Mouse (Mus musculus) liver, postnatal 0 days (tissue): ENCODE measurements around the gene Rapgef2. TPM values are rescaled to one million over a fixed set of nuclear protein-coding genes. Genes with fewer than 3 reads are reported as not detected.
A peak's percentile ranks its signal among the peaks of the same experiment; 100 is the strongest.

ENCODE experiments used
- ATAC-seq: fragments of 200-750 bp; cut with Nextera tagmentation; 2 replicates; pipeline ENCODE4 v1.8.0; 2017; ENCODE audit warnings: mild to moderate bottlenecking, moderate library complexity
- DNase-seq: peaks from one replicate; pipeline ENCODE4 v3.0.0-alpha.2; 2016
- H3K27ac ChIP-seq: fragments of 300-500 bp; sonication (generic); 2 replicates; pipeline ENCODE4 v1.5.1; 2014; ENCODE audit warnings: antibody characterized with exemption, moderate library complexity, mild to moderate bottlenecking, low read depth
- H3K27me3 ChIP-seq: fragments of 300-500 bp; sonication (generic); 2 replicates; pipeline ENCODE4 v1.6.1; 2014; ENCODE audit warnings: low read length, control low read depth, mixed read lengths; ENCODE audit not compliant: insufficient read depth
- H3K36me3 ChIP-seq: fragments of 300-500 bp; sonication (generic); replicated peaks from 2 replicates; pipeline ENCODE4 v1.6.1; 2014; ENCODE audit warnings: mild to moderate bottlenecking, control low read depth, low read length, moderate library complexity, mixed read lengths; ENCODE audit not compliant: insufficient read depth
- H3K4me1 ChIP-seq: fragments of 300-500 bp; sonication (generic); 2 replicates; pipeline ENCODE4 v1.6.1; 2014; ENCODE audit warnings: antibody characterized with exemption, mild to moderate bottlenecking, control low read depth; ENCODE audit not compliant: insufficient read depth
- H3K4me2 ChIP-seq: fragments of 300-500 bp; sonication (generic); 2 replicates; pipeline ENCODE4 v1.6.1; 2014; ENCODE audit warnings: low read depth, mild to moderate bottlenecking, low read length, moderate library complexity, mixed read lengths
- H3K4me3 ChIP-seq: fragments of 300-500 bp; sonication (generic); 2 replicates; pipeline ENCODE4 v1.5.1; 2014; ENCODE audit warnings: low read depth, low read length
- H3K9ac ChIP-seq: fragments of 300-500 bp; sonication (generic); replicated peaks from 2 replicates; pipeline ENCODE4 v1.6.1; 2014; ENCODE audit warnings: mild to moderate bottlenecking, moderate library complexity
- H3K9me3 ChIP-seq: fragments of 300-500 bp; sonication (generic); 2 replicates; pipeline ENCODE4 v1.6.1; 2016; ENCODE audit warnings: mild to moderate bottlenecking, control low read depth, low read length, mixed read lengths
- CTCF ChIP-seq: sonication (generic); IDR thresholded peaks from 2 replicates; pipeline ENCODE4 v1.5.1; 2016; ENCODE audit warnings: antibody characterized with exemption, low read depth
- EP300 ChIP-seq: IDR thresholded peaks from 2 replicates; pipeline ENCODE4 v1.6.1; 2016; ENCODE audit warnings: antibody characterized with exemption, low read depth, mild to moderate bottlenecking
- WGBS: fragments of 180-500 bp; shearing (Covaris S2); extraction: QIAGEN DNeasy Blood & Tissue Kit; methylation state at CpG from one replicate; pipeline ENCODE4 v1.1.7; 2014; ENCODE audit not compliant: insufficient replicate concordance; 5-methylcytosine and 5-hydroxymethylcytosine counted together
- polyA plus RNA-seq: library from polyadenylated mRNA; unstranded; fragments of >200 nt; fragmentation: Nextera tagmentation; extraction: Ambion mirVana; gene quantifications from 2 replicates; pipeline ENCODE4 v1.2.1, GENCODE M21; 2015

Gene Rapgef2
- polyA plus RNA-seq, 1 experiment from 2014 or later, result 1.8 TPM

DNA sequence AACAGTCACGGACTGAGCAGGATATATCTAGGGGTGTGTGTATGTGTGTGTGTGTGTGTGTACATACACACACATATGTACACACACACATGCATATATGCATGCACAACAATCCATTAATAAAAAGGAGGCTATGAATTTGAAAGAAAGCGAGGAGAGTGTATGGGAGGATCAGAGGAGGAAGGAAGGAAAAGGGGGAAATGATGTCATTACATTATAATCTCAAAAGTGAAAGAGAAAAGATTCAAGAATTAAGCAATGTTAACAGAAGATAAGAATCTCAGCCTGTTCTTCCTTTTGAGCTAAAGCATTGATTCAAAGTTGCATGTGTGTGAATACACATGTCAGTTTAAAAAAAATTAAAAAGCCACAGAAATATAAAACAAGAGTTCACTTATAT, 158.5 kb downstream of the Rapgef2 start:
- DNase-seq (no peak), ATAC-seq (no peak)
- Histone ChIP-seq H3K27me3 (no peaks in the 10 kb centered on the region), H3K4me3 (no peak overlapping the region), H3K27ac (no peak overlapping the region), H3K9me3 (no peaks in the 10 kb centered on the region), H3K9ac (no peak overlapping the region), H3K36me3 (no peaks in the 10 kb centered on the region), H3K4me1 (no peaks in the 10 kb centered on the region), H3K4me2 (no peak overlapping the region)
- 61% methylated on average over 2 of the region's 2 CpGs for WGBS
- TF ChIP-seq EP300 (no peak), CTCF (no peak)

DNA sequence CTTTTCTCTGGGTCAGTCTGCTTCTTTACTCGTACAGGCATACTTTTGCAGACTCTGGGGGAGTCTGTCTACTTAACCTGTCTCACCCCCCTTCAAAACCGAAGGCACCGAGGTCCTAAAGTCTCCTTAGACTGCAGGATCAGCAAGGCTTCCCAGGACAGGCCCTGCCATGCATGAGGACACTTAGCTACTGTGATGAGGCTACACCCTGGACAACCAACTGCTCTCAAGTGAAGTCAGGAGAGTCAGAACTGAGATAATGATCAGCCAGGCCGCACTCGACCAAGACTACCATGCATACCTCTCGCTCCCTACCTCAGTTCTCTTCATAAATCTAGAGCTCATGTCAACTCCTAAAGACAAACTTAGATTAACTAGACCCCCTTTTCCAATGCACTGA, 159.5 kb downstream of the Rapgef2 start:
- no peak for TF ChIP-seq EP300
- no peak for TF ChIP-seq CTCF
- no peaks in the 10 kb centered on the region for H3K36me3 ChIP-seq
- no peaks in the 10 kb centered on the region for H3K27me3 ChIP-seq
- no peak overlapping the region for H3K4me2 ChIP-seq
- no peak overlapping the region for H3K9ac ChIP-seq
- no peak overlapping the region for H3K4me3 ChIP-seq
- DNase-seq (no peak), ATAC-seq (no peak)
- WGBS, result 73% methylated on average over 6 of the region's 6 CpGs
- no peaks in the 10 kb centered on the region for H3K9me3 ChIP-seq
- H3K27ac ChIP-seq, result no peak overlapping the region
- H3K4me1 ChIP-seq, result no peaks in the 10 kb centered on the region

DNA sequence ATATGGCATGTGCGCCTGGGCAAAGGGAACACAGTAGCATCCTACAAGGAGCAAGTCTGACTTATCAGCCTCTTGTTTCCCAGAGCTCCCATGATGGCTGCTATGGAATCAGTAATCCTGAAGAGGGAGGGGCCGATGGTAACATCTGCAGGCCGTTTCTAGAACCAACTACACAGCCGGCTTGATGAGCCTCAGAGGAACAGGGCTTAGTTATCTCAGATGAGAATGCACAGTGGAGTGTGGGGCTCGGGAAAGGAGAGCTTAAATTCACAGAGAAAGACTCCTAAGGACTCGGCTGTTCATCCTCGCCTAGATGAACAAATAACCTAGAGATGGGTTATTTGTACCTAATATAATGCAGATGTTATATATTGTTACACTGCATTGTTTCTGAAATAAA, 164.9 kb downstream of the Rapgef2 start:
- Histone ChIP-seq H3K9ac (no peak overlapping the region), H3K4me1 (no peaks in the 10 kb centered on the region), H3K27me3 (no peaks in the 10 kb centered on the region), H3K4me2 (no peak overlapping the region), H3K27ac (no peak overlapping the region), H3K9me3 (no peaks in the 10 kb centered on the region), H3K36me3 (no peaks in the 10 kb centered on the region), H3K4me3 (no peak overlapping the region)
- TF ChIP-seq EP300 (no peak), CTCF (no peak)
- ATAC-seq (no peak), DNase-seq (no peak)
- 73% methylated on average over 7 of the region's 7 CpGs for WGBS

DNA sequence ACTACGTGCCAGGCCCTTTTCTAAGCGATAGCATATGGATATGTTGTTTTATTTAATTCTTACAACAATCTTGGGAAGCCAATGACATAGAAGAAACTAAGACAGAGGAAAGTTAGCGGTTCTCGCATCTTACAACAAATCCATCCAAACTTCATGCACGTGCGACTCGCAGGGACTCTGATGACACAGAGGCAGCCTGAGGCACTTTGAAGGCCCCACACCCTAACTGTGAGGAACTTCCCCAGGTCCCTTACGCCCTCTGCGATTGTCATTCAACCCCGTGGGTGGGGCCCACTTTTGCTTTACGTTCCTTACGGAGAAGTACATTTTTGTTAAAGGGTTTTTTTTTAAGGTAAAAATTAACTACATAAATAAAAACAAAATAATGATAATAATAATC, 166.3 kb downstream of the Rapgef2 start:
- Histone ChIP-seq H3K27me3 (no peaks in the 10 kb centered on the region), H3K9me3 (no peaks in the 10 kb centered on the region), H3K27ac (no peak overlapping the region), H3K9ac (no peak overlapping the region), H3K4me2 (no peak overlapping the region), H3K4me3 (no peak overlapping the region), H3K36me3 (no peaks in the 10 kb centered on the region), H3K4me1 (no peaks in the 10 kb centered on the region)
- no peak for DNase-seq
- no peak for ATAC-seq
- TF ChIP-seq CTCF (no peak), EP300 (no peak)
- WGBS, result 91% methylated on average over 12 of the region's 12 CpGs

DNA sequence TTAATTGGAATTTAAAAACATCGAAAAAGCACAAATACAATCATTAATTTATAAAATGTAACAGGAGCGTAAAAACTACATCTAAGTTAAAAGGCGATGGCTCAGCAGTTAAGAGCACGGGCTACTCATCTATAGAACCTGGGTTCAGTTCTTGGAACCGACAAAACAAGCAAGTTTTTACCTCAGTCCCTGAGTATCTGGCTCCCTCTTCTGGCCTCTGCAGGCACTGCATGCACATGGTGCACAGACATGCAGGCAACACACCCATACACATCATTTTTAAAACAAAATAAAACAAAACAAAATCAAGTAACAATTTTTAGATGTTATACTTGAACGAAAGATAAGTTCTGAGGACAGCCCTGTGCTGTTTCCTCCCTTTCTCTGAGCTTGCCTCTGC, 176.2 kb downstream of the Rapgef2 start:
- WGBS, result 87% methylated on average over 6 of the region's 6 CpGs
- DNase-seq, result peak; percentile 58

DNA sequence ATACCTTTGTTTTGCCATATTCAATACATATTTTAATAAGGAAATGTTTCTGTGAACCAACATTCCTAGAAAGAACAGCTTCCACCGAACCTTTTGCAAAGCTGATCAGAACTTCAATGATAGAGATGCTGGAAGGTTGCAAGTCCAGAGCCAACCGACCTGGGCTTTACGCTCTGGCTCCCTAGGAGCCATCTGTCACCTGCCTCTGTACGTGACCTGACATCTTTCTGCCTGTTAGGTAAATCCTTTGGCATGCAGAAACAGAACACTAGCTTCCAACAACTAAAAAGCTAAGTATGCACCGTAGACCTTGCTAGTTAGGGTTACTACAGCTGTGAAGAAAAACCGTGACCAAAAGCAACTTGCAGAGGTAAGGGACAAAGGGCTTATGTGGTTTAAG, 178.1 kb downstream of the Rapgef2 start:
- TF ChIP-seq EP300 (no peak), CTCF (no peak)
- DNase-seq, result no peak
- Histone ChIP-seq H3K9ac (no peak overlapping the region), H3K27ac (no peak overlapping the region), H3K4me2 (no peak overlapping the region), H3K9me3 (no peaks in the 10 kb centered on the region), H3K4me3 (no peak overlapping the region), H3K27me3 (no peaks in the 10 kb centered on the region), H3K4me1 (no peaks in the 10 kb centered on the region), H3K36me3 (peaks cover 2% of the 10 kb centered on the region; the same call in 1 of the 2 replicates)
- no peak for ATAC-seq
- WGBS, result 85% methylated on average over 6 of the region's 6 CpGs

More for the DNA sequence above, 176.2 kb downstream of the Rapgef2 start:
- H3K36me3 ChIP-seq, result no peaks in the 10 kb centered on the region
- no peaks in the 10 kb centered on the region for H3K9me3 ChIP-seq
- H3K27ac ChIP-seq, result no peak overlapping the region
- no peak overlapping the region for H3K9ac ChIP-seq
- H3K4me2 ChIP-seq, result no peak overlapping the region
- no peaks in the 10 kb centered on the region for H3K27me3 ChIP-seq
- ATAC-seq, result no peak
- no peak for TF ChIP-seq EP300
- TF ChIP-seq CTCF, result peak; percentile 74
- no peak overlapping the region for H3K4me3 ChIP-seq
- no peaks in the 10 kb centered on the region for H3K4me1 ChIP-seq

DNA sequence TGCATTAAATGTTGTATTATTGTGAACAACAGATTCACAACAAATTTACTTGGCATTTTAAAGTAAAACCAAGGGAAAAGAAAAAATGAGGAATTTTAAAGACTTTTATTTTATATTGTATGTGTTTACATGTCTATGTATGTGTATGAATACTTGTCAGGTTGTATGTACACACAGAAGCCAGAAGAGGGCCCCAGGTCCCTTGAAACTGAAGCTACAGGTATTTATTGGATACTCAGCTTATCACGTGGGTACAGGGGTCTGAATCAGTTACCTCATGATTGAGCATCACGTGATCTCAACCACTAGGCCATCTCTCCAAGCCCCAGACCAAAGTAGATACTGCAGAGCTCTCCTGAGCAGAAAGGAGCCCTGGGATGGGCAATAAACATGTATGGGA, 180.0 kb downstream of the Rapgef2 start:
- H3K9ac ChIP-seq, result no peak overlapping the region
- no peaks in the 10 kb centered on the region for H3K4me1 ChIP-seq
- no peak for DNase-seq
- no peak for ATAC-seq
- H3K27me3 ChIP-seq, result no peaks in the 10 kb centered on the region
- 81% methylated on average over 2 of the region's 2 CpGs for WGBS
- TF ChIP-seq CTCF (peak; percentile 19; the same call in 1 of the 2 replicates), EP300 (no peak)
- no peak overlapping the region for H3K27ac ChIP-seq
- no peak overlapping the region for H3K4me3 ChIP-seq
- no peaks in the 10 kb centered on the region for H3K9me3 ChIP-seq
- H3K4me2 ChIP-seq, result no peak overlapping the region
- H3K36me3 ChIP-seq, result peaks cover 14% of the 10 kb centered on the region; the same call in 1 of the 2 replicates
